Mouse (Mus musculus) thymus, adult 2 months (tissue): ENCODE data around the gene Sp3. TPM values are rescaled to one million over a fixed set of nuclear protein-coding genes. Genes with fewer than 3 reads are reported as not detected.

ENCODE experiments used
- DNase-seq: peaks from one replicate; pipeline ENCODE4 v3.0.0; 2021
- H3K27ac ChIP-seq: fragments of 200-500 bp; 2 replicates; pipeline ENCODE4 v1.5.1; 2012; ENCODE audit warnings: low read length, control low read depth; ENCODE audit not compliant: control insufficient read depth, insufficient read depth
- H3K27me3 ChIP-seq: fragments of 200-500 bp; 2 replicates; pipeline ENCODE4 v1.6.1; 2012; ENCODE audit warnings: mild to moderate bottlenecking, low read length, moderate library complexity, mixed read lengths; ENCODE audit not compliant: control insufficient read depth, insufficient read depth
- H3K36me3 ChIP-seq: fragments of 200-500 bp; 2 replicates; pipeline ENCODE4 v1.6.1; 2012; ENCODE audit warnings: mild to moderate bottlenecking, low read length, moderate library complexity; ENCODE audit not compliant: control insufficient read depth, insufficient read depth
- H3K4me1 ChIP-seq: fragments of 200-500 bp; replicated peaks from 2 replicates; pipeline ENCODE4 v1.6.1; 2012; ENCODE audit warnings: low read length; ENCODE audit not compliant: control insufficient read depth, insufficient read depth
- H3K4me3 ChIP-seq: fragments of 200-500 bp; 2 replicates; pipeline ENCODE4 v1.5.1; 2012; ENCODE audit warnings: mild to moderate bottlenecking, low read length, control low read depth, moderate library complexity; ENCODE audit not compliant: control insufficient read depth, insufficient read depth
- CTCF ChIP-seq: fragments of 200-500 bp; IDR thresholded peaks from 2 replicates; pipeline ENCODE4 v1.5.1; 2012; ENCODE audit warnings: mild to moderate bottlenecking, control low read depth, low read length, moderate library complexity, borderline replicate concordance; ENCODE audit not compliant: control insufficient read depth, poor library complexity, insufficient read depth; ENCODE audit errors: extremely low read depth
- POLR2A ChIP-seq: fragments of 200-500 bp; IDR thresholded peaks from 2 replicates; pipeline ENCODE4 v1.6.1; 2012; ENCODE audit warnings: mild to moderate bottlenecking, low read length, control low read depth, moderate library complexity; ENCODE audit not compliant: control insufficient read depth, poor library complexity, insufficient read depth; ENCODE audit errors: extremely low read depth
- WGBS: fragments of 180-500 bp; shearing (Covaris S2); methylation state at CpG from one replicate; pipeline ENCODE4 v1.1.7; 2018; 5-methylcytosine and 5-hydroxymethylcytosine counted together
- polyA plus RNA-seq: library from polyadenylated mRNA; depleted of rRNA; stranded (reverse); fragments of >200 nt; gene quantifications from 2 replicates; pipeline ENCODE4 v1.2.3, GENCODE M21; 2012; rRNA removed

Gene Sp3
- polyA plus RNA-seq = 39.4 and 45.6 TPM in 2 replicates

DNA sequence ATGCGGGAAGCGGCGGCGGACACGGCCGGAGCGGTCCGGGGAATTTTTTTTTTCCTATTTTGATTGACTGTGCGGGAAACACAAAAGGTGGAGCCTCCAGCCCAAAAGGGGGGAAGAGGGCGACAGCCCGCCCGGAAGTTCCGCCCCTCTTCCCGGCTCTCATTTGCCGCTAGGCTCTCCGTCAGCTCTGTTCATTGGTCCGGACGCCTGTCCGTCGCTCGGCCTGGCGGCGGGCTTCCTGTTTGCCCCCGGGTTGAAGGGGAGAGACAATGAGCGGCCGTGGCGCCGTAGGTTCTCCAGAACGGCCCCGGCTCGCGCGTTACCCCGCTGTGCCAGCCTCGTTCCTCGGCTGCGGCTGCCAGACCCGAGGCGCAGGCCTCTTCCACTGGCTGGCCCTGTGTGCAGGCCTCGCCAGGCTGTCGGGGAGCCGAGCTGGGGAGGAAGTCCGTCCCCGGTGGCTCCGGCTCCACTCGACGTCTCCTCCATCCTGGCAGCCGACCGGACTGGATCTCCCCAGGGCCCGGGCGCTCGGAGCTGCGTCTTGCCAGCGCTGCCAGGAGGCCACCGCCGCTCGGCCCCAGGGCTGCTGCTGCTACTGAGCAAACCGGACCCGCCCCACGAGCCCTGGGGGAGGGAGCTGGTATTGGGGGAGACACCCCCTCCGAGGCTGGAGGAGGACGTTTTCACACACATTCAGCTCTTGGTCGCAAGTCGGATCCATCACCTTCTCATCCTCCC, at the start of gene Sp3:
TSS of gene Sp3 (minus strand) at position 110 of the 738 bp plus-strand sequence.
- Histone ChIP-seq H3K27me3 (no peaks in the 10 kb centered on the region), H3K27ac (peak within 1 kb of the TSS; percentile 95), H3K4me1 (peaks cover 4% of the 10 kb centered on the region), H3K36me3 (no peaks in the 10 kb centered on the region), H3K4me3 (peak within 1 kb of the TSS; percentile 81)
- TF ChIP-seq CTCF (no peak), POLR2A (peak; percentile 93)
- DNase-seq = peak; percentile 96
- under 1% methylated on average over 64 of the region's 64 CpGs for WGBS

DNA sequence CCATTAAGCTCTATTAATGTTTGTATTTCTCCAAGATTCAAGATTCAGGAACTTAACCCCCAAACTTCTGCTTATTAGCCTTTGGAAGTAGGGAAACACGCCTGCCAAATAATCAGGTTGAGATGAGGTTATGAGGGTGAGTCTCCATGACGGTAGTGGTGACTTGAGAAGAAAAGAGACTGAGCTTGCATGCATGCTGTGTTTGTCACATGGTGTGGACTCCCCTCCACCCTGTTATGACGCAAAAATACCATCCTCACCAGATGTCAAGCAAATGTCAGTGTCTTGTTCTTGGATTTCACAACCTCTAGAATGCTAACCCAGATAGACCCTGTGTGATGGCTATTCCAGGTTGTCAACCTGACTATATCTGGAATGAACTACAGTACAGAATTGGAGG, 49.6 kb upstream of the Sp3 start:
- WGBS = 95% methylated on average over 3 of the region's 3 CpGs
- DNase-seq = no peak
- no peaks in the 10 kb centered on the region for H3K27me3 ChIP-seq
- no peaks in the 10 kb centered on the region for H3K36me3 ChIP-seq
- no peaks in the 10 kb centered on the region for H3K4me1 ChIP-seq
- no peak overlapping the region for H3K27ac ChIP-seq
- TF ChIP-seq POLR2A (no peak), CTCF (no peak)
- no peak overlapping the region for H3K4me3 ChIP-seq

DNA sequence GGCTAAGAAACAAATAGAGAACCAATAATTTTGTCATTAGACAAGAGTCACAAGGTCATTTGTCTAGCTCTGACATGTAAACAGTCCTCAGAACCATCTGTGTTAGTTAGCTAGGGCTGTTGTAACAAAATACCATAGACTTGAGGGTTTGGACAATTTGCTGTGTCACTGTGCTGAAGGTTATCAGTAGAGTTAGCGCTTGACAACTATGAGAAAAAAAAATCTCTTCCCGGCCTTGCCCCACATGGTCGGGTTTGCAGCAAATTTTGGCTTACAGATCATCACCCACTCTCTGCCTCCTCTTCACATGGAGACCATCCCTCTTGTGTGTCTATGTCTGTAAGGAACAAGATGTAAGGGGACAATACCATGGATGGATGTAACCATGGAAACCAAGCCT, 47.8 kb upstream of the Sp3 start:
- WGBS = 96% methylated on average over 3 of the region's 3 CpGs
- no peaks in the 10 kb centered on the region for H3K36me3 ChIP-seq
- no peak overlapping the region for H3K27ac ChIP-seq
- no peak for TF ChIP-seq POLR2A
- no peak for TF ChIP-seq CTCF
- no peaks in the 10 kb centered on the region for H3K27me3 ChIP-seq
- DNase-seq = no peak
- H3K4me3 ChIP-seq = no peak overlapping the region
- no peaks in the 10 kb centered on the region for H3K4me1 ChIP-seq

DNA sequence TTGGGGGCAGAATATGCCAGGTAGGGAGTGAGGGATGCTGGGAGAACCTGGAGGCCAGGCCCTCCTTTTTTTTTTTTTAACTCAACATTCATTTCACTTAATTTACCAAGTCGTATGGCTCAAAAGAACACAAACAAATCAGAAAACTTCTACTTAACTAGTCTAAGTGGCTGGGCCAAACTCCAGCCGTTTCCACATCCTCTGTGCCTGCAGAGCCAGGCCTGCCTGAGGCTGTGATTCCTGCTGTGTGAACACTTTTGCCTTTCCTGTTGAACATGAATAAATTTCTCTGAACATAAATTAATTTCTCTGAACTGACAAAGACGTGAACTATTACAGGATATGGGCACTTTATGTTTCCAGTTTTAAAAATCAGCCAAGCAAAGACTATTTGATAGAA, 46.9 kb upstream of the Sp3 start:
- Histone ChIP-seq H3K27me3 (no peaks in the 10 kb centered on the region), H3K27ac (no peak overlapping the region), H3K4me3 (no peak overlapping the region), H3K36me3 (no peaks in the 10 kb centered on the region), H3K4me1 (no peaks in the 10 kb centered on the region)
- TF ChIP-seq POLR2A (no peak), CTCF (no peak)
- WGBS = 78% methylated on average over 3 of the region's 3 CpGs
- DNase-seq = no peak

DNA sequence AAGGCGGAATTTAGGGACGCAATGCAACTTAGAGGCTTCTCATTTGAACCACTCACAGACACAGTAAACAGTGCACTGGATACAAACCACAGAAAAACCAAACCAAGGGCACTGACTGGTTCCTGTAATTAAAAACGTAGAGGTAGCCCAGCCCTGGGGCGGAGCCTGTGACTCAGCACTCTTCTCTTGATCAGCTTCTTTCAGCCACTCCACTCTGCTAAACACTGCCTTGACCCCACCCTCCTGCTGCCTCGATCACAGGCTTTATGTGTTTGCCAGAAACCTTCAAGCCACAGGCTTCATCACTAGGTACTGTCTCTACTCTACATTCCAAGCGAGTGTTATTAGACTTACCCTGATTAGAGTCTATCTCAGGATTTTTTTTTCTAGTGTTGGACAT, 43.6 kb upstream of the Sp3 start:
- 61% methylated on average over 6 of the region's 6 CpGs for whole genome bisulfite sequencing
- no peak for DNase-seq
- Histone ChIP-seq H3K27ac (no peak overlapping the region), H3K36me3 (no peaks in the 10 kb centered on the region), H3K4me1 (no peaks in the 10 kb centered on the region), H3K4me3 (no peak overlapping the region), H3K27me3 (no peaks in the 10 kb centered on the region)
- TF ChIP-seq POLR2A (no peak), CTCF (no peak)

DNA sequence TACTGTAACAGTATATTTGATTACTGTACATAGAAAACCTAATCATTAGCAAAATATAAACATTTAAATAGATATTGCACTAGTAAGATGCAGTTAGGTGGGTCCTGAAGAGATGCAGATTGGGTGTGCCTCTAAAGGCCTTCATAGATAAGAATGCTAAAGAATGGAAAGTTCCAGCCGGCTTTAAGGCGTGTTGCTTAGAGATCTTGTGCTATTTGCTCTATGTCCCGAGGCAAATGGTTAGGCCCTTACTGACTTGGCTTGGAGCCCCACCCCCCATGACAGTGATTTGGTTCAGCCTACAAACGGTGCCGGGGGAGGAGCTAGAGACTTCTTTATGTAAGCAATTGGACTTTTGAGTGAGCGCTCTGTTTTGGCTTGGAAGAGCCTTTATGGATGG, 40.8 kb upstream of the Sp3 start:
- Histone ChIP-seq H3K4me1 (no peaks in the 10 kb centered on the region), H3K27me3 (no peaks in the 10 kb centered on the region), H3K4me3 (no peak overlapping the region), H3K36me3 (no peaks in the 10 kb centered on the region), H3K27ac (no peak overlapping the region)
- TF ChIP-seq POLR2A = no peak
- no peak for TF ChIP-seq CTCF
- 96% methylated on average over 6 of the region's 6 CpGs for WGBS
- DNase-seq = no peak
